ENCODE assay signal across 8 mouse cellular contexts in genomic region chr5:125245534-125246151, GRCm38 (mm10).
DNase-seq lines count a peak whose midpoint lies in the region; ATAC-seq lines count a peak whose summit lies in the region.

No protein-coding gene starts in this region.

- H3K4me1 ChIP-seq in embryonic facial prominence, embryonic 13.5 days, result peaks cover 39% of the 10 kb centered on the region
- peaks cover 21% of the 10 kb centered on the region for H3K4me1 ChIP-seq in heart, embryonic 15.5 days (replicated peaks)

- peak overlapping the region; percentile 30 for H3K4me3 ChIP-seq in embryonic facial prominence, embryonic 13.5 days
- H3K4me3 ChIP-seq in heart, embryonic 15.5 days, result peak overlapping the region; percentile 37

- under 1% methylated on average over 27 of the region's 27 CpGs for WGBS in embryonic facial prominence, embryonic 13.5 days
- 6% methylated on average over 27 of the region's 27 CpGs for WGBS in heart, embryonic 15.5 days

- no peaks in the 10 kb centered on the region for H3K9me3 ChIP-seq in embryonic facial prominence, embryonic 13.5 days
- H3K9me3 ChIP-seq in heart, embryonic 15.5 days (replicated peaks), result no peaks in the 10 kb centered on the region

- H3K36me3 ChIP-seq in embryonic facial prominence, embryonic 13.5 days, result no peaks in the 10 kb centered on the region
- H3K36me3 ChIP-seq in heart, embryonic 15.5 days, result no peaks in the 10 kb centered on the region

- peak; percentile 49 for ATAC-seq in embryonic facial prominence, embryonic 13.5 days (ENCODE audit: insufficient number of reproducible peaks, insufficient read depth, low FRiP score, low TSS enrichment, low read depth)
- ATAC-seq in heart, embryonic 15.5 days (replicated peaks; ENCODE audit: insufficient number of reproducible peaks, insufficient read depth, low FRiP score, low read depth), result peak; percentile 54; the same call in 1 of the 2 replicates

- DNase-seq in B cell, adult 2 months, result peak; percentile 43
- peak; percentile 94 for DNase-seq in Muller cell, postnatal 12 days (ENCODE audit: inconsistent ontology term)
- DNase-seq in kidney, postnatal 10 days, result peak; percentile 76
- peak; percentile 41 for DNase-seq in lung, postnatal 36 days
- DNase-seq in skeletal muscle tissue, adult 2 months (ENCODE audit: low read depth, low spot score), result peak; percentile 71
- no peak for DNase-seq in urinary bladder, postnatal 25 days (ENCODE audit: low spot score)

- H3K9ac ChIP-seq in embryonic facial prominence, embryonic 13.5 days, result peak overlapping the region; percentile 62
- peak overlapping the region; percentile 48 for H3K9ac ChIP-seq in heart, embryonic 15.5 days

- H3K27ac ChIP-seq in embryonic facial prominence, embryonic 13.5 days, result peak overlapping the region; percentile 86
- no peak overlapping the region for H3K27ac ChIP-seq in heart, embryonic 15.5 days

- H3K4me2 ChIP-seq in embryonic facial prominence, embryonic 13.5 days, result peak overlapping the region; percentile 58
- H3K4me2 ChIP-seq in heart, embryonic 15.5 days, result peak overlapping the region; percentile 71

- H3K27me3 ChIP-seq in embryonic facial prominence, embryonic 13.5 days, result no peaks in the 10 kb centered on the region
- peaks cover 5% of the 10 kb centered on the region; the same call in 1 of the 2 replicates for H3K27me3 ChIP-seq in heart, embryonic 15.5 days
